Mouse (Mus musculus) activated CD4-positive, CD25-positive, alpha-beta regulatory T cell, adult 4 months (primary cell): Measurements from ENCODE around the gene Ifnar2. TPM values are rescaled to one million over a fixed set of nuclear protein-coding genes. Genes with fewer than 3 reads are reported as not detected.
A peak's percentile ranks its signal among the peaks of the same experiment; 100 is the strongest.

ENCODE experiments used
- ATAC-seq: one replicate; pipeline ENCODE4 v1.8.0; 2017
- polyA plus RNA-seq, 2 experiments: library from polyadenylated mRNA; unstranded; fragments of 100-300 nt; shearing (Covaris generic); gene quantifications; one replicate each; pipeline ENCODE4 v1.2.1; 2017

Gene Ifnar2
- polyA plus RNA-seq, 2 experiments from 2014 or later = 48.1 to 49.2 TPM

DNA sequence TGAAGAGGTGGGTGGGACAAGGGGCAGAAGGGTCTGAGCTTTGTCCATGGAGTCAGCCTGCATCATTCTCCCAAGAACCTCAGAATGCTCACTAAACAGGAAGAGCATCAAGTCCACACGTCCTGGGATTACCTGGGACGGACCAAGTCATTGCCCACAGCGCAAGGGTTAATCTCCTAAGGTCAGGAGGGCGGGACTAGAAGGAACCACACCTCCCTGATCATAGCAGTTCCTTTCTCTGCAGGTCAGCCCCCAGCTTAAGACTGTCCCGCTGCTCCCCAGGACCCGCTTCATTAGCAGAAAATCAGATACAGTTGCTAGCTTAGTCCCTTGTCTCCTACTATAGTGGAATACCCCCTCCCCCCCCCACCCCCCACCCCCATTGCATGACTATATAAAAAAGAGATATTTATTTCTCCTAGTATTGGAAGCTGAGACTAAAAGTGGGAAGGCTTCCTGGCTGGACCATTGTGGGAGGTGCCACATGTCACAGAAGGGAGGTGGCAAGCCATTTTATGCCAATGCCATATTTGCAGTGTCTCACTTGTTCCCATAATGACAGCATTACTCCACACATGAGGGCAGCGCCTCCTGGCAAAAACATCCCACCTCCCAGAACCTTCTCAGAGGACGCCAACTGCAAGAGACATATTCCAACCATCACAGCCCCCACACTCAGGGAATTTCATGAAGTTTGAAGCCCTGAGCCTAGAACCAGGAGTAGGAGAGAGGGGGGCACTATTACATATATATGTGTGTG, 23.2 kb downstream of the Ifnar2 start:
- ATAC-seq = no peak

DNA sequence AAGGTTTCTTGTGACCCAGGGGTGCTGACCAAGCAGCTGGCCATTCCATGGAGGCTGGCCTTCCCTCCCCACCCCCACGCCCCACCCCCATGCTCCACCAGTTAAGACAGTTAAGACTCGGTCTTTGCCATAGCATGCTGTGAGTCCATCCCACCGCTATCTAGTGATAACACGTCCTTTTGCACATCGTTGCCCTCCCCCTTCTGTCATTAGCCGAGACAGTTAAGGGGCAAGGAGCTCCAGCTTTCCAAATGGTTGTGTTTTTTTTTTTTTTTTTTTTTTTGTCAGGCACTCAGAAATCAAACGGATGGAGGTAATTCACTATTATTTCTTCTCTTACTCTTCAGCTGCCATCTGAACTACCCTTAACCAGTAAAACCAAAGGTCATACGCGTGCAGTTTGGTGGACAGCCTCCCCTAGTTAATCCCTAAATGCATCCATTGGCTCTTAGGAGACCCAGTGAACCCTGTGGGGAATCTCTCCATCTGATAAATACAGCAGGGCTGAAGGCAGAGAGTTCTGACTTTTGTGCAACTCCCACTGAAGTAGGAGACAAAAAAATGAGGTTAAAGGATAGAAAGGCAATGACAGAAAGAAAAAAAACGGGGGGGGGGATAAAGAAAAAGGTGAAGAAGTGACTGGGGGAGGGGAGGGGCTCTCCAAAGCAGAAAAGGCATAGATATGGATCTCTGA, 24.4 kb downstream of the Ifnar2 start:
- no peak for ATAC-seq

DNA sequence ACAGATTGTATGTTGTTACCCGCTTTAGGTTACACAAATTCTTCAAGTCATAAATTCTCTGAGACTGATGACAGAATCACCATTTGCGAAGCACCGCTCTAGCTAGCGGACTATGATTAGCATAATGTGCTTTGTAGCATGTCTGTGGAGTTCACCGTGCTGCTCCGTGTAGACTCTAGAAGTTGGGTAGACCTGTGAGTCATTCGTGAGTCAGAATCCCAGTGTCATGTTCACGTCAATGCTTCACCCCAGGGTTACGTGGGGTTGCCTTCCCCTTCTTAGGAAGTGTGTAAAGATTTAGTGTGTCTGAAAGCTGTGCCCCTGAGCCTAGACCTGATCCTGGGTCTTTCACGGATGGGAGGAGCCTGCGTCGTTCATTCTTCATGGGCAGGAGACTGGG, 25.4 kb downstream of the Ifnar2 start:
- no peak for ATAC-seq

DNA sequence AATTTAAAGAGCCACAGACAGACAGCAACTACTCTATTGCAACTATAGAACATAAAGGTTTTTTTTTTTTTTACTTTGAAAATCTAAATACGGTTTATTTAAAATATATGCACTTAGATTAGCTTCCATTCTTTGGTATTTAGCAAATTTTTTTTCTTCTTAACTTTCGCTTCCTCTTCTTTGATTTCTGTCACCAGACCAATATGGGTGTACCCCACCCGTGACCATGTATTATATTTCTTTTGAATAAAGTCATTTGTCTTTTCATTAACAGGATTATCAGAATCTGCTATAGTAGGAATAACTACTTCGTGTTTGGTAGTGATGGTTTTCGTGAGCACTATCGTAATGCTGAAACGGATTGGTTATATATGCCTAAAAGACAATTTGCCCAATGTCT, 26.4 kb downstream of the Ifnar2 start:
- ATAC-seq = no peak

DNA sequence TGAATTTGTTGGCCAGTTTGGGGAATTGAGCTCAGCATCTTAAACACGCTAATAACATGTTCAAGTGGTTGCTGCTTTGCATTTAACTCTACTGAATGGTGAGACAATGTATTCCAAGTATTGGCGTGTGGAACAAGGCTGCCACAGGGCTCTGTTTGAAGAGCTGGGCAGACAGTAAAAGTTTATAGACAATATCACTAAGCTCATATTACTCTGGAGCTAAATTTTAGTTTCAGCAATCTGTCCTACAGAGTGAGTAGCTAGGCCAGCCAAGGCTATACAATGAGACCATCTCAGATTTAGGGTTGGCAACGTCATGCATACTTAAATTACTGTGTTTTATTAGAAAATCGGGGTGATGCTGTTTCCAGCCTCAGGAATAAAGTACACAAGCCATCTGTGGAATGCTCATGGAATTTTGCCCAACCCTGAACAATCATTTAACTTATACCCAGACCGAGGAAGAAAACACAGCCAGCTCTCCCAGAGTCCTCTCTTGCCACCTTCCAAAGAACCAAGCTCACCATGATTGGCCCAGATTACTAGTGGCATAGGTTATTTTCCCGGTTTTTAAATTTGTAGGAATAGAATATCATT, 29.1 kb downstream of the Ifnar2 start:
- ATAC-seq = no peak

DNA sequence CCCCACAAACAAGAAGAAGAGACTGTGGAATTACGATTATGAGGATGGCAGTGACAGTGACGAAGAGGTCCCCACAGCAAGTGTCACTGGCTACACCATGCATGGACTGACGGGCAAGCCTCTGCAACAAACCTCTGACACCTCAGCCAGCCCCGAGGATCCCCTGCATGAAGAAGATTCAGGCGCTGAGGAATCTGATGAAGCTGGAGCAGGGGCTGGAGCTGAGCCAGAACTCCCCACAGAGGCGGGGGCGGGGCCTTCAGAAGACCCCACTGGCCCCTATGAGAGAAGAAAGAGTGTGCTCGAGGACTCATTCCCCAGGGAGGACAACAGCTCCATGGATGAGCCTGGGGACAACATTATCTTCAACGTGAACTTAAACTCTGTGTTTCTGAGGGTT, 31.2 kb downstream of the Ifnar2 start:
- ATAC-seq = no peak

DNA sequence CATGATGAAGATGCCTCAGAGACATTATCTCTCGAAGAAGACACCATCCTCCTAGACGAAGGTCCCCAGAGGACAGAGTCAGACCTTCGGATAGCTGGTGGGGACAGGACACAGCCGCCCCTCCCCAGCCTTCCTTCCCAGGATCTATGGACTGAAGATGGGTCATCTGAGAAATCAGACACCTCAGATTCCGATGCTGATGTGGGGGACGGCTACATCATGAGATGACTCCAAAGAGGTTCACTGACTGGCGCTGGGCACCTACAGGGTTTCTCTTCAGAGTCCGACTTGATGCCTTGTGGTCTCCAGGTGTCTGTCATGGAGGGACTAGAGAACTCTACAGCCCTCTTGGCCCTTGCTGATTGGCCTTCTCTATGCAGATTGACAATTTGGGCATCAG, 31.6 kb downstream of the Ifnar2 start:
- ATAC-seq = no peak

DNA sequence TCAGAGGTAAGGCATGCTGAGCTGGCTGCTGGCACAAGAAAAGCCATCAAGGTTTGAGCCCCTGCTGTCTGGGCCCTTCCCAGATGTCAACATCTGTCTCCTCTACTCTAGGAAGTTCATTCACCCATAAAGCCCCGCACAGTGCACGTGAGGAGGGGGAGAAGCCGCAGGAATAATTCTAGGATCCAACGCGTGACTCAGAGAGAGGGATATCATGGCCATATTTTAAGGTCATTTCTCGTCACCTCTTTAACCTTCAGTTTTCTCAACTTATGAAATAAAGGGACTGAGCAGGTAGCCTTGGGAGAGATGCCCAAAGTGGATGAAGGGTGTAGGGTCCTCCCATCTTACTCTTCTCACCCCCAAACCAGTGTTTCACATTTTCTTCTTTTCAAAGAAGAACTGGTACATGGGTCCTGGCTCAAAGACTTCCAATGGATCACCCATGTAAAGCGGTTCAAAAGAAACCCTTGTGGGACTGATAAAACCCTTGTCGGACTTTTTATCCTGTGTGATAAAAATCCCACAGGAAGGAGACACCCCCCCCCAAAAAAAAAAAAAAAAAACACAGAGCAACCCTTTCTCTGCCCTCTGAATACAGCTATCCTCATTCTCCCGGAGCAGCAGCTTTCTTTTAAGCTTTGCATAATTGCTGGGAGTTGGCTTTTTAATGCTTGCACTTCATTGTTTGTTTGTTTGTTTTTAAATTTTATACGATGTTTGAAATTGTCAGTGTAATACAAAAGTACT, 32.4 kb downstream of the Ifnar2 start:
- ATAC-seq = no peak

DNA sequence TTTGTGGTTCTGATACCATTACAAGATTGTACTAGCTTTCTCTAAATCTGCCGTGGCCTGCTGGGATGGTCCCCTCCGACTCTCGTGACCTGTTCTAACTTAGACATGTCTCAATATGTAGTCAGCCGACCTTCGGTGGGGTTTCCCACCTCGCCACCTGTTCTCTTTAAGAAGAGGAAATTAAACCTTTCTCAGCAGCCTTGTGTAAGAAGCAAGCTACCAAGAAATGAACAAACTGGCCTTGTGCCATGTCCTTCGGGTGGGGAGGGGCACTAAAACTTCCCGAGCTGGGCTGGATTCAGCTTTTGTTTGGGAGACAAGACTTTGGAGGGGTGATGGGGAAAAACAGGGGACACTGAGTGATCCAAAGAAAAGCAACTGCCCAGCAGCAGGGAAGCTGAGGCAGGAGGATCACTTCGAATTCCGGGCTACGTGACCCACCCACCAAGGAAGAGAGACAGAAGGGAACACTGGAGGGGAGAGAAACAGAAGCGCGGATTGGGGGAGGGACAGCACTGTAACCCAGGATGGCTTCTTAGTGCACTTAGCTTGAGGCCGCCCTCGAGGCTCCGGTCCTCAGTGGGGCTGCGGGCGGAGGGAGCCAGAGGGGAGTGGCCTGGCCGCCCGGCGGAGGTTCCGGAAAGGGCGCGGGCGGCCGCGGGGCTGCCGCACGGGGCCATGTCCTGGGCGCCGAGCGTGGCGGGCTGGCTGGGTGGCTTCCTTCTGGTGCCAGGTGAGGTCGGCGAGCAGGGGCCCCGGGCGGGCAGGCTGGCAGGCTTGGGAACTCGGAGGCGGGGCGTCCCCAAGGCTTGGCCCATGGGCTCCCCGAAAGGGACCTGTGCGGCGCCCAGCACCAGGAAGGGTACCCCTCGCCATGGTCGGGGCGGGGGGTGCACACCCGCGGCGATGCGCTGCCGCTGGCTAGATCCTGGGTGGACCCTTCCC, 33.3 kb downstream of the Ifnar2 start, which contains the start of gene Il10rb:
Il10rb (plus strand) TSS at position 525 of the 945 bp plus-strand sequence.
- peak; percentile 77 for ATAC-seq

DNA sequence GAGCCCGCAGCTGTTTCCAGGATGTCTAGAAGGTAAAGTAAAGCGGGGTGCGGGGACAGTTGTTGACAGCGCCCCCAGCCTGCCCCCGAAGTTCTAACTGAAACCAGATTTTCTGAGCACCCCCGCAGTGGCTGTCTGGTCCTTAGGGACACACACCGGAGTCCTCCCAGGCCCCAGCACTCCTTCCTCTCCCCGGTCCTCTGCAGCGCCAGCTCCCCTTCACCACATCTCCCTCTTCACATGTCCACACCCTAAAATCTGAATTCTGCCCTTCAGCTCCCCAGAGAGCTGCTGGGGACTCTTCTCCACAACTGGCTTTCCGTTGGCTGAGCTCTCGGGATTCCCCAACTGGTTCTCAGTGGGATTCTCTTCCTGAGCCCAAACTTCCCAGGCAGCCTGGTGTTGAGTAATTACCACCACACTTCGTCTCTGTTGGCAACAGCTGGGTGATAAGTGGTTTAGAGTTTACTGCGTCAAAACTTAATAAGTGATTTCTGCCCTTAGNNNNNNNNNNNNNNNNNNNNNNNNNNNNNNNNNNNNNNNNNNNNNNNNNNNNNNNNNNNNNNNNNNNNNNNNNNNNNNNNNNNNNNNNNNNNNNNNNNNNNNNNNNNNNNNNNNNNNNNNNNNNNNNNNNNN, 34.1 kb downstream of the Ifnar2 start:
- peak; percentile 22 for ATAC-seq

DNA sequence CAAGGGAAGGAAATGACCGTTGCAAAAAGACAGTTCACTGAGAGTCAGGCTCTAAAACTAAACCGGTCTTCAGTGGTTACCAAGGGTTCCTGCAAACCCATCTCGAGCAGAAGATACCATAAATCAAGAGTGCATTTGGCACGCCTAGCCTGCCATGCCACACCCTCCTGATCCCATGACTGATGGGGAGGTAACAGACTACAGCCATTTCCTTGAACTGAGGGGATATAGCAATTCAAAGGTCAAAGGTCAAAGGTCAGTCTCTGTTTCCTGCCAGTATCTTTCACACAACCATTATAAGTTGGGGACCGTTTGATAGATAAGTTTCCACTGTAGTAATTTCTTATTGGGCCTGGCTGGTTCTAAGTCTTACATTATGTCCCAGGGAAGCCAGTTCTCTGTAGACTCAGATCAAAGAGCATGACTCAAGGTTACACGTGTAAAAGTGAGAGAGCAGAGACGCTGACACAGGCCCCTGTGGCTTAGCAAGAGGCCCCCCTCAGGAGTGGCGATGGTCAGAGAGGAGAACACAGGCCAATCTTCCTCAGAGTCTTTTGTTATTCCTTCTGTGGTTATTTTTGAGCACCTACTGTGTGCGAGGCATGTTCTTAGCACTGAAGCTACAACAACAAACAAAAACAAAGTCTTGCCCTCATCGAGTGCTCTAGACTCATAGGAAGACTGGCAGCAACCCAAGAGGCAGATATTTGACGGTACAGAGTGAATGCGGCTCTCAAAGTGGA, 40.7 kb downstream of the Ifnar2 start:
- peak; percentile 75 for ATAC-seq

DNA sequence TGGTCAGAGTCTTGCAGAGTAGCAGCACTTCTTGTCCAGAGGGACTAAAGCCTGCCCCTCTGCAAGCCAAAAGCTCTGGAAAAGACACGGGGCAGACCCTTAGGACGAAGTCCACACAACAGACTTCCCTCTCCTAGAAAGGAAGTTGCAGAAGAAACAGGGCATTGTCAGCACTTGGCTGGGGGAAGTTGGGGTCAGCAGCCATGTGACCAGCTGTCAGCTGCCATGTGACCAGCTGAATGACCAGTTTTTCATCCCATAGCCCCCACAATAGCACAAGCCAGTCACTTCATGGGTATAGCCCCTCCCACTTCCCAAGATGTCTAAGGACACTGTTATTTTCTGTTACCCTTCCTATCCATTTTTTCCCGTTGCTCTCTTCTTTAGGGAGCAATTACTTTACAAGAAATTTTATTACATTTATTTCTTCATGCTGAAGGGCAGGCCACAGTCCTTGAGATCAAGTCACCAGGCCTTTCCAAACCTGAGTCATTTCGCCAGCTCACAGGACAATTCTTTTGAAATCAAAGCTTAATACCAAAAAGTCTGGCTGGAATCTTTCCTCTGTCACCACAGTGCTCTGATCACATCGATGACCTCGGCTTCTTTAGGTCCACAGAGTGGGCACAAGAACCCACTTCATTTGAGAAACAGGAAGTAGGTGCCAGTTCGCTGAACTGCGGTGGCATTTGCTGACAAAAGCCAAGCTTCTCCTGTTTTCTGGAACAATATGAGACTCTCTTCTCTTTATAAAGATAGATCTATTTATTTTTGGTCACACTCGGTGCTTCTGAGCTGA, 43.0 kb downstream of the Ifnar2 start:
- no peak for ATAC-seq

DNA sequence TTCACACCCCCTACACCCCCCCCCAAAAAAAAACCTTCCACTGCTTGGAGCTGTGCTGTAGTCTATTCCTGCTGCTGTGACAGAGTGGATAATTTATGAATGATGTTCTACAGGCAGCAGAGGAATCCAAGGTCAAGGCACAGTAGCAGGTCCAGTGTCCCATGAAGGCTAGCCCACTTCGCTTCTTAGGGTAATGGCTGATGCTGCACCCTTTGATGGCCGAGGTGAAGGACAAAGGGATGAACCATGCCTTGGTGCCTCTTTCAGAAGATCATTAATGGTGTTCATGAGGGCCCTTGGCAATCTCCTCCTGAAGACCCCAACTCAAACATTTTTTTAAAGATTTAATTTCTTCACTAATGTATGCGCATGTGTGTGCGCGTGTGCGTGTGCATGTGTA, 43.8 kb downstream of the Ifnar2 start:
- ATAC-seq = no peak

DNA sequence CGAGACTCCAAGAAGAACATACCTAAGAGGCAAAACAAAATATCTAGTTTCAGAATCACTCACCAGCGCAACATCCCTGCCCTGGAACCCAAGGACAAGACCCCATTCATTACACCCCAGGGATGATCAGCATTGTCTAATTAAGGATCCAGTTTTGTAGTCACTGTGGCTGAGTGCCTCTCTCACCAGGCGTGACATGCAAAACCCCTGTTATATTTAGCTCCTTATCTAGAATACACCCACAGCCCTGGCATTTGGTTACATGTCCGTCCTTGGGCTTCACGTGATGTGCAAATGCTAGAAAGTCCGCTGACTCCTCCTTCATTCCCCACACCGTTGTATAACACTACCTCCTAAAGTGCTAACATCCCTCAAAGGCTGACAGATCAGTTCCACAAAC, 44.4 kb downstream of the Ifnar2 start:
- ATAC-seq = no peak

DNA sequence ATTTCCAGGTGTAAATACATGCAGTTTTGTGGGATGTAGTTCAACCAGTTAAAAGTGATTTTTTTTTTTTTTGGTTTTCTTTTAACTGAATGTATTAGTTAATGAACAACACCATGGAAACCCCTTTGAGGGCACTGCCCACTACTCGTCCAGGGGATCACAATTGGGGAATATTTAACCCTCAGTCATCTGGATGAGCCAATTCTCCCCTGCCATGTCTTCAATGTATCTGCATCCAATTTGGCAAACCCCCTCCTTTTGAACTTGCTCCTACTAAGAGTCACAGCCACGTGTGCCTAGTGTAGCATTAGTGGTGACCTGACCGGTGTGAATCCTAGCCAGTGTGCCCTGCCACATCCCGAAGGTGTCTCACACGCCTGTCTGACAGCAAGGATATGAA, 45.9 kb downstream of the Ifnar2 start:
- ATAC-seq = no peak

DNA sequence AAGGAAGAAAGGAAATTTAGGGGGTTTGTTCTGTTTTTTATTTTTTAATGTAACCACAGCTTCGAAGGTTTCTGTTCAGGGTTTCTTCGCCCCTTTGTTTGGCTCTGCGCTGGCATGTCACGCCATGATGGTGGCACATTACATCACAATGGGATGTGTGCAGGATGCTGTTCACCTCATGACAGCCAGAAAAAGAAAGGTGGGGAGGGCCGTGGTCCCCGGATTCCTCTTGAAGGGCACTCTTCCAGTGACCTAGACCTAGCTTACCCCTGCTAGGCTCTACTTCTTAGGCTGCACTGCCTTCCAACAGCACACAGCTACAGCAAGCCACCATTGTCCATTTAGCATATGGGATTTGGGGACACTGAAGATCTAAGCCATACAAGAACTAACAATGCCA, 53.2 kb downstream of the Ifnar2 start:
- no peak for ATAC-seq

DNA sequence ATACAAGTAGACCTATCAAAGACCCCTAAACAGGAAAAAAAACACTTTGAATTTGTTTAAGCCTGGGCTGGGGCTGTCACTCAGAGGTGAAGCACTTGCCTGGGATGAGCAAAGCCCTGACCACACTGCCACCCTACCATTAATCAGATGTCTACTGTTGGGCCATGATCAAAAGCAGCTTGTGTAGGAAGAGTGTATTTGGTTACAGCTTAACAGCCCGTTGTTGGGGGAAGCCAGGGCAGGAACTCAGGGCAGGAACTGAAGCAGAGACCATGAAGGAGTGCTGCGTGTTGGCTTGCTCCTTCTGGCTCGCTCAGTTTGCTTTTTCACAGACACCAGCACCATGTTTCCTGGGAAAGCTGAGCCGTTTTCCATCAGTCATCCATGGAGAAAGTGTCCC, 54.0 kb downstream of the Ifnar2 start:
- ATAC-seq = no peak

DNA sequence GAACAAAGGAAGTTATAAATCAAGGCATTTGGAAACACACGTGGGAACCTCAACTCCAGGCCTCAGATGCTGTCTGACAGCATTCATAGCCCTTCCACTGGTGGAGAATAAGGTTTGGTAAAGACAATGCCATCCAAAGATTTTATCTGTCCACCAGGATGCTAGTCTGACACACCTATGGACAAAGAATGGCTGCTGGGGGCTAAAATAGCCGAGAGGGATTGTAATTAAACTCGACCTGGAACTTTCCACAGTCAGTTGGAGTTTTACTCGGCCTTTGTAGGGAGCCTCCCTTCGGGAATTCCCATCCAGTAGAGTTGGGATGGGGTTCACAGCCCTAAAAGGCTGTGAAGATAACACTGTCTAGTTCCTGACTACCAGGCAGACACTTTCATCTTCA, 54.9 kb downstream of the Ifnar2 start:
- ATAC-seq = no peak

DNA sequence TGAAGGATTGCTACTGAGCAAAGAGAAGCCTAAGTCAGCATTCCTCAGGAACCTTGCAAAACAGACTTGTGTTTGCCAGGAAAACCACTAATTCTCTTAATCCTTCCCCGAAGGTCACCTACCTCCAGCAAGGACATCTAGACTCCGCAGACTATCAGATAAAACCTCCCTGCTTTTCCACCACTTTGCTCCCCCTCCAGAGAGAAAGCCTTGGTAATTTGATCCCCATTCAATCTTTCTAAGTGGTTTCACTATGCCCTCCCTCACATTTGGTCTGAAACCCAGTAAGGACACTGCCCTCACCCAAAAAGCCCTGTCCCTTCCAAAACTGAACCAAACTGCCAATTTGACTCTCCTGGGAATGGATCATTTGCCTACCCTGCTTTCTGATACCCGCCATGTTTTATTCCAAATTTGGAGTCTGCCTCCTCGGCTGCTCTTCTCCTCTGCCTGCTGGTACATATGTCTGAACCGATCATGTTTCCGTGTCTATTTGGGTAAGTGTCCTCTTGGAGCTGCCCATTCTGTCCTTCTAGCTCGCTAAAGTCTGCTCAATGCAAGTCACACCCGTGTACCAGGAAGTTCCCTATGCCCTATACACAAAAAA, 55.8 kb downstream of the Ifnar2 start:
- ATAC-seq = no peak
